18 mouse cellular contexts compared by ENCODE assay signal in the genomic region with DNA sequence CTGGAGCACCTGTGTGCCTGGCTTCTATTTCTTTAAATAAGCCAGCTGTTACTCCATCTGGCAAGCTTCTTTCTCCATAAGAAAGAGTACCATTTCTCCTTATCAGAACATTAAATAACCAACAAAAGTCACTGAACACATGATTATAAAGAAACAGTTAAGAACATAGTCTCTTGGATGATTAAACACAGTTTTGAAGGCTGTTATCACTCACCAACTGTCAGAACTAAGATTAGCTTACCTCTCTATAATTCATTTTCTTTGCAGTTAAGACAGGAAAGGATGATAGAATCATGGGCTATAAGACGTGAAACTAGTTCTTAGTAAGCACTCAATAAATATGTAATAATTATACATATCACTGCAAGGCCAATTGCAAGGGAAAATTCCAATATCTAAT.
"Had no signal": no experiment of that assay in that cellular context is flagged by ENCODE, and none has a peak within 500 bp of the region (broad histone marks: within the 10 kb centered on the region; RNA-seq: fewer than 3 reads in every experiment).

No protein-coding gene starts in this region.

- H3K27me3 ChIP-seq: kidney, embryonic 15.5 days; liver, embryonic 15.5 days had no signal

- H3K36me3 ChIP-seq: kidney, embryonic 15.5 days had no signal

- H3K9ac ChIP-seq: kidney, embryonic 15.5 days; liver, embryonic 15.5 days had no signal

- ATAC-seq: intestine, postnatal 0 days had no signal

- H3K4me2 ChIP-seq: kidney, embryonic 15.5 days; liver, embryonic 15.5 days; midbrain, embryonic 11.5 days had no signal

- H3K4me3 ChIP-seq: kidney, embryonic 15.5 days; left cerebral cortex, adult 2 months; liver, embryonic 15.5 days had no signal

- H3K27ac ChIP-seq: kidney, embryonic 15.5 days; left cerebral cortex, adult 2 months; stomach, postnatal 0 days had no signal

- H3K9me3 ChIP-seq: kidney, embryonic 15.5 days; liver, embryonic 15.5 days had no signal

- DNase-seq: kidney, adult 8-10 months; kidney, postnatal 10 days; kidney, postnatal 36 days; layer of hippocampus, postnatal 36 days; lung, adult 2 months; lung, postnatal 14 days; lung, postnatal 4 days; midbrain, embryonic 14.5 days; right cerebral cortex, postnatal 4 days; thymus, adult 2 months; thymus, postnatal 14 days; thymus, postnatal 4 days had no signal
